Mouse (Mus musculus) hematopoietic stem cell, adult 5-6 weeks (primary cell): ENCODE results near the gene Ccsap. TPM values are rescaled to one million over a fixed set of nuclear protein-coding genes. Genes with fewer than 3 reads are reported as not detected.
A peak's percentile ranks its signal among the peaks of the same experiment; 100 is the strongest.

ENCODE experiments used
- ATAC-seq, 2 experiments: fragments of 125-278 bp in 1 of 2; replicated peaks in 1 of 2; 2 replicates each; pipeline ENCODE4 v1.8.0; 2016 to 2017; ENCODE audit warnings: inconsistent platforms in 2 of 2, mild to moderate bottlenecking in 2 of 2, moderate number of reproducible peaks in 2 of 2, low read depth in 1 of 2, moderate TSS enrichment in 1 of 2; ENCODE audit not compliant: low FRiP score in 2 of 2, poor library complexity in 2 of 2, severe bottlenecking in 2 of 2, insufficient read depth in 1 of 2, low TSS enrichment in 1 of 2
- total RNA-seq: library from RNA; stranded (forward); fragments of 172-1452, 232-1000 nt; gene quantifications from 2 replicates; pipeline ENCODE4 v1.2.3, GENCODE M21; 2017

Ccsap gene
- total RNA-seq, 1 experiment from 2014 or later, result 9.6 TPM

GRCm38 (mm10) chr8:123800867-123801266, 59.1 kb downstream of the Ccsap start:
- no peak for ATAC-seq

DNA sequence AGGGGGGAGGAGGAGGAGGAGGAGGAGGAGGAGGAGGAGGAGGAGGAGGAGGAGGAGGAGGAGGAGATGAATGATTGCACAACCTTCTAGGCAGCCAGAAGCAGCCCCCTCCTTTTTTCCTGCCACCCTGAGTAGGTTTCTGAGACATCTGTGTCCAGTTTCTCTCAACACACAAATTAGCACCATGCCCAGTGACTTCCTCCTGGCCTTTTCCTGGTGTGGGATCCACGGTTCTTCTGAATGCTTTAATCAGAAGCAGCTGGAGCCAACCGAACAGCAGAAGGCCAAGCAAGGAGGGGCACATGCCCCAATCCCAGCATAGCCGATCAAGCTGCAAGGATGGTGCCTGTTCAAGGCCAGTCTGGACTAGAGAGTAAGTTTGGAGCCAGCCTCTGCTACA, 60.1 kb downstream of the Ccsap start:
- no peak for ATAC-seq

DNA sequence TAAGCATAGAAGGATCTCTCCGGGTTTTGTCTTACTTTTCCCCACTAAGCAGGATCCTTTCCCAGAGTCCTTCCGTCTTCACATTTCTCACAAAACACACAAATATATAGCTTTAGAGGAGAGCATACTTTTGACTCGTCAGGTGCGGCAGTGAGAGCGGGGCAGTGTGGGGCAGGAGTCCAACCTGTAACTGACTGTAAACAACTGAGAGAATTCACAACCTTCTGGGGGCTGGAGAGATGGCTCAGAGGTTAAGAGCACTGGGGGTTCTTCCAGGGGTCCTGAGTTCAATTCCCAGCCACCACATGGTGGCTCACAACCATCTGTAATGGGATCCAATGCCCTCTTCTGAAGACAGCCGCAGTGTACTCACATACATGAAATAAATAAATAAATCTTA, 60.6 kb downstream of the Ccsap start:
- no peak for ATAC-seq

GRCm38 (mm10) chr8:123797928-123798327, 62.1 kb downstream of the Ccsap start:
- peak; percentile 40 to 65; a peak in 1 of 4 replicates for ATAC-seq

- ATAC-seq, result no peak
Observed at GRCm38 (mm10) chr8:123796758-123797157, 63.3 kb downstream of the Ccsap start.

DNA sequence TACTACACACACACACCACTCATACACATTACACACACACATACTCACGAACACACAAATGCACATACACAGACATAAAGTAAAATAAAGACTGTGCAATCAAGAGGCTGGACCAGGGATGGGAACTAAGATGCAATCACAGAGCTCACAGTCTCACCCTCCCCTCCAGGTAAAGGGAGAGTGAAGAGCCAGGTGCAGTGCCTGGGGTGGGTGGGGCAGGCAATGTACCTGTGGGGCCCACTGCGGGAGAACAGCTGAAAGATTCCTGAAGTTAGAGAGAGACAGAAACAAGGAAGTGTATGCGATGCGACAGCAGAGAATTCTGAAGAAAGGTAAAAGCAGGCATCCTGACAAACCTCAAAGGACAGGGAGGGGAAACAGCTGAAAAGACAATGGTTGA, 65.2 kb downstream of the Ccsap start:
- no peak for ATAC-seq

DNA sequence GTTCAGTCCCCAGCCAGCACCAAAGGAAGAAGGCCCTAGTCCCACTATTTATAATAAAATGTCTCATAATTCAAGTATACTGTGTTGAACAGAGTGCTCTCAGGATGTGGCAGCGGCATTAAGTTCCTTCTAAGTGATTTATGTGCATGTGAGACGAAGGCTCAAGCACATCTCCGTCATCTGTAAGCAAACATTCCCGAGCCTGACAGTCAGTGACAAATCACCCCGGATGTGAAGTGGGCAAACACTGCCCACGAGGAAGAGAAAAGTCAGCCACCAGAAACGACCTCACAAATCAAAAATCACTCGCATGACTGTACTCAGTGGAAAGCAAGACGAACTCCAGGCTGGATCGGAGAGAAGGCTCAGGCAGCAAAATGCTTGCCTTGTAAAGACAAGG, 66.1 kb downstream of the Ccsap start:
- ATAC-seq, result peak in 1 of 2 experiments; percentile 31; a peak in 1 of 4 replicates

- no peak for ATAC-seq
Observed at GRCm38 (mm10) chr8:123791845-123792225, 68.2 kb downstream of the Ccsap start.

DNA sequence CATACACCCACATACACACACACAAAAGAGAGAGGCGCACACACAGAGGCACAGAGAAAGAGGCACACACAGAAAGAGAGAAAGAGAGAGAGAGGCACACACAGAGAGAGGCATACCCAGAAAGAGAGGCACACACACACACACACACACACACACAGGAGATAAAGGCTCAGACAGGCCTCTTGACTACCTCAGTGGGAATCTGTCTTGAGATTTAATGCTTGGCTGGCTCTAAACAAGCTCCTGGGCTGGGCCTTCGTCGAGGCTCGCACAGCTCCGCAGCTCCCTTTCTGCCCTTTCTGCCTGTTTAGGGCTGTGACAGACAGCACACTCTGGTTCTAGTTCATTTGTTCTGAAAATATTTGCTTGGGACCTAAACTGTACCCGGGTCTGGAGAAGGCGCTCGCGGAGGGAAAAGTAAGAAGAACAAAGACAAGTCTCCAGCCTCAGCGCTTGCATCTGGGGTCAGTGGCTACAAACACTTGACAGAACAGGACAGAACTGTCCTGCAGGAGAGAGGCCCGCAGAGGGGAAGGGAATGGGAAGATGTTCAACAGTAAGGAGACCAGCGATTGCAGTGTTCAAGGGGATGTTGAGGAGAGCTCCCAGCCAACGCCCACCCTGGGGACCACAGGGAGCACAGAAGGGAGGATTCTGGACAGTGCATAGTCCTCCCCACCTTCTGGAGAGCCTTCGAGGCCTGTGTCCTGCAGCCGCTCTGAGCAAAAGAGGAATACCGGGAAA, 68.7 kb downstream of the Ccsap start:
- ATAC-seq, result no peak

Other genes starting within 250 kb of the Ccsap start
- 2.2 and 3.9 TPM in 2 replicates for gene Rhou, start 206.3 kb downstream of the Ccsap start, total RNA-seq
- gene Rab4a, start 54.2 kb downstream of the Ccsap start, total RNA-seq, result 6.7 and 13.9 TPM in 2 replicates
- gene Acta1, start 34.5 kb upstream of the Ccsap start, total RNA-seq, result not detected in 2 replicates
- 24.5 and 26.6 TPM in 2 replicates for gene Nup133, start 89.1 kb upstream of the Ccsap start, total RNA-seq
- 10.1 and 12.0 TPM in 2 replicates for gene Abcb10, start 122.9 kb upstream of the Ccsap start, total RNA-seq
- gene Taf5l, start 161.2 kb upstream of the Ccsap start, total RNA-seq, result 47.4 and 50.5 TPM in 2 replicates
- gene Urb2, start 161.3 kb upstream of the Ccsap start, total RNA-seq, result 22.7 and 27.9 TPM in 2 replicates